Mouse (Mus musculus) natural killer cell, adult 2 months (primary cell): ENCODE measurements around the gene Adamts6.

Experiments used
- DNase-seq, 2 experiments: peaks; one replicate each; pipeline ENCODE4 v3.0.0; 2022; ENCODE audit warnings: low spot score in 2 of 2

Gene Adamts6

GRCm38 (mm10) chr13:104460287-104460686 lies 172.7 kb downstream of the Adamts6 start:
- no peak for DNase-seq

DNA sequence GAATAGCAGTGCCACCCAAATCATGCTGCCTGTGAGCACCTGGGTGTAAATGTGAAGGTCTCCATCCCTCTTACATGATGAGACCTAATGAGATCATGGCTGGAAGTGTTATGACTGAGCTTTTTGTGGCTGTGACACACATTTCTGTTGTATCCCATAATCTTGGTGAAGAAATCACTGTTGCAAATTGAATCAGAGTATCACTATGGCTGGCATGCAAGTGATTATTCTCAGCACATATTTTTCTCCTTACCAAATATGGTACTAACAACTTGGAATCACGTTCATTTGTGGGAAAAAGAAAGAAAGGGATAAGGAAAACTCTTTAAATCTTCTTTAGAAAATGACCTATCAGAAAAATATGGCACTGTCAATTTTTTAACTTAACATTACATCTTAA lies 180.4 kb downstream of the Adamts6 start:
- no peak for DNase-seq

DNA sequence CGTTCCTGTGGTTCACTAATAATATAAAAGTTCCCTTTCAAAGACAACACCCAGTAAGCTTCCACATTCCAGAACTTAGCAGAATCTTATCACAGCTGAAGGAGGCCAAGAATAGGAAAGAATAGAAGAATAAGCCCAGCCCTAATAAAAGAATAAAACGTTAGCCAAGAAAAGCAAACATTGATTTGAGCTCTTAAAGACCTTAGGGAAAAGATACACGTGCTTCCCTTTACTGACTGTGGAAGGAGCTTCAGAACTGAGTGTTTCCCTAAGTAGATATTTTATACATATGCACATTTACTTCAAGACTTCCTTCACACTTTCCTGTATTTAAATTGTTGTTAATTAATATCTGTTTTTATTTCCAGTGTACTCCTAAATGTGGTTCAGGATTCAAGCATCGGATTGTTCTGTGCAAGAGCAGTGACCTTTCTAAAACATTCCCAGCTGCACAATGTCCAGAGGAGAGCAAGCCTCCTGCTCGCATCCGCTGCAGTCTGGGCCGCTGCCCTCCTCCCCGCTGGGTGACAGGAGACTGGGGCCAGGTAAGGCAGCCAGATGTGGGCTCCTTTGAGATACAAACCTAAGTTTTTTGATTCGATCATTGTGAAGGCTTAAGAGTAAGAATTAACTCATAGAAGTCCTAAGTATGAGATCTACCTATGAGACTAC lies 188.8 kb downstream of the Adamts6 start:
- no peak for DNase-seq

GRCm38 (mm10) chr13:104482426-104483089 lies 194.9 kb downstream of the Adamts6 start:
- DNase-seq = no peak

DNA sequence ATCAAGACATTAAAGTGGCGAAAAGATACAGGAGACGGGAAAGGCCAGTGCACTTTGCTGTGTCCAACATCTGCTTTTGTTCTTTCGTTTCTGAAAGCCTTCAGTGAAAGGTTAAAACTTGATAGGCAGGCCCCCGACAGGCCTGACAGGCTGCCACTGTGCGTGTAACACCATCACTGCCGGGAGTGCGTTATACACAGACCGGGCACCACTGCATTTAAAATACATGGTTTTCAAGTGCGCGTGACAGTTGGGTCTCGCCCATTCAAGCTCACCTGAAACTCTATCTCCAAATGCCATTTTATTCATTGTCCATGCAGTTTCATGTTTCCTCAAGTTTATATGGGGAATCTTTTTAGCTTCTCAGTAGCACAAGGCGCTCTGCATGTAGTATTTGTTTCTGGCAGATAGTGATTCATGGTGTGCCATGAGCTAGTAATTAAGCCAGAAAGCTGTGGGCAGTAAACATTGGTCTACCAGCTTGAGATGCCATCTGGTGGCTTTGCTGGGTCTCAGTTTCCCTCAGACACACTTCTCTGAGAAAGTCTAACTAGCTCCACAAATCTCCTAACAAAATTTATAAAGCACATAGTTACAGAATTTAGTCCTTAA lies 195.6 kb downstream of the Adamts6 start:
- DNase-seq = no peak

DNA sequence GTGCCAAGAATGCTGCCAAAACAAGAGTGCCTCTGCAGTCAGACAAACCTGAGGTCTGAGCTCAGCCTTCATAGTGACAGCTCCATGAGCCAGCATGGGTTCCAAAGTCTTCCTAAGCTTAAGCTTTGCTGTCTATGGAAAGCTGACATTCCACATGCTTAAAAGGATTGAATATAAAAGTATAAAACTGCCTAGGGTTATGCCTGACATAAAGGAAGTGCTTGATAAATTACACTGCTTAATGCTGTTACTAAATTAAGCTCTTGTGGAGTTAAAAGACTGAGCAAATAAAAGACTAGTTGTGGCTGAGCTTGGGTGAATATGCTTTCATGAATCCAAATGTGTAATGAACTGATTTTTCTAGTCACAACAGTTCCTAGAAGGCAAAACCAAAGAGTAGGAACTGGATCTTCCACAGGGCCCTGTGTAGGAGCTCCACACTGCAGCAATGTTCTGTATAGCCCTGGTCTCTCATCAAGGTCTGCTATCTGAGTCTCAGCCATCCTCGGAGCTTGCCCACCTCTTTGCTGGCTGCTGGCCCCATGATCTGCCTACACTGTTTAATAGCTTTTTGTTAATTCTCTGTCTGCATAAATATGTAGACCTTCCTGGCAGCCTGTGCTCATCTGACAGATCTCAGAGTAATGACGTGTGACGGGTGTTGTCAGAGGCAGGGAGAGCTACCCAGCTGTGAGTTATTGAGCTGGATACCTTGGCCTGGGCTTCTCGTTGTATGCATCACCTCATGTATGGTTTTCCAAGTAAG lies 203.6 kb downstream of the Adamts6 start:
- no peak for DNase-seq

DNA sequence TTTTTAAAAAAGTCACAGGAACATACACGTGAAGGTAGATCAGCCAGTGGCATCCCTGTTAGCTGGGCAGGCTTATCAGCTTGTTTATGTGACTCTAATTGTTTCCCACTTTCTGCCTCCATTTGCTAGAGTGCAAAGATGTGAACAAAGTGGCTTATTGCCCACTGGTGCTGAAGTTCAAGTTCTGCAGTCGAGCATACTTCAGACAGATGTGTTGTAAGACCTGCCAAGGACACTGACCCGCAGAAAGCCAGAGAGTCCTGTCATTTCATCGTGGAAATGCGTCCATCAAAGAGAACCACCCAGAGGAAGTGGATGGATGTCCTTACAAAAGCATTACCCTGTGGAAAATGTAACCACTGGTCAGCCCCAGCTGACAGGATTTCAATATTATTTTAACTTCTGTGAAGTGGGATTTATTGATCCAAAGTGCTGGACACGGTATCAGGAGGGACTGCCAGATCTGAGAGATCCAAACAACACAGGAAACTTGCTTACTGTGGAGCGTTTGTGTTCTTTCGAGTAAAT lies 205.9 kb downstream of the Adamts6 start:
- no peak for DNase-seq

GRCm38 (mm10) chr13:104494200-104494873 lies 206.7 kb downstream of the Adamts6 start:
- no peak for DNase-seq

GRCm38 (mm10) chr13:104497592-104497991 lies 210.0 kb downstream of the Adamts6 start:
- DNase-seq = no peak

DNA sequence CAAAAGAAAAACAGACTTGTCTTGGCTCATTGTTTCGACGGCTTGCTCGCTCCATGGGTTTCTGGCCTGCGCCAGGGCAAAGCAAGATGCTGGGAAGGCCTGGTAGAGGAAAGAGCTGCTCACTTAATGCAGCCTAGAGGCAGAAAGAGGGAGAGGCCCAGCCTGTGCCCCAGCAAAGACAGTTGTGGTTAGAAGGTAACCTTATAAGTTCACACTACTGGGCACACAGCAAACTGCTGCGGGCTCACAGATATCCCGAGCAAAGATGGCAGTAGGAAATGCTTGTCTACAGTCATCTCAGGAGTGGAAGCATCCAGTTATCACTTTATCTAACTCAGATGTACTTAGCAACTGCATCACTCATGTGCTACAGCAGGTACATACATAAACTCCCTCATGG lies 211.0 kb downstream of the Adamts6 start:
- DNase-seq = no peak

DNA sequence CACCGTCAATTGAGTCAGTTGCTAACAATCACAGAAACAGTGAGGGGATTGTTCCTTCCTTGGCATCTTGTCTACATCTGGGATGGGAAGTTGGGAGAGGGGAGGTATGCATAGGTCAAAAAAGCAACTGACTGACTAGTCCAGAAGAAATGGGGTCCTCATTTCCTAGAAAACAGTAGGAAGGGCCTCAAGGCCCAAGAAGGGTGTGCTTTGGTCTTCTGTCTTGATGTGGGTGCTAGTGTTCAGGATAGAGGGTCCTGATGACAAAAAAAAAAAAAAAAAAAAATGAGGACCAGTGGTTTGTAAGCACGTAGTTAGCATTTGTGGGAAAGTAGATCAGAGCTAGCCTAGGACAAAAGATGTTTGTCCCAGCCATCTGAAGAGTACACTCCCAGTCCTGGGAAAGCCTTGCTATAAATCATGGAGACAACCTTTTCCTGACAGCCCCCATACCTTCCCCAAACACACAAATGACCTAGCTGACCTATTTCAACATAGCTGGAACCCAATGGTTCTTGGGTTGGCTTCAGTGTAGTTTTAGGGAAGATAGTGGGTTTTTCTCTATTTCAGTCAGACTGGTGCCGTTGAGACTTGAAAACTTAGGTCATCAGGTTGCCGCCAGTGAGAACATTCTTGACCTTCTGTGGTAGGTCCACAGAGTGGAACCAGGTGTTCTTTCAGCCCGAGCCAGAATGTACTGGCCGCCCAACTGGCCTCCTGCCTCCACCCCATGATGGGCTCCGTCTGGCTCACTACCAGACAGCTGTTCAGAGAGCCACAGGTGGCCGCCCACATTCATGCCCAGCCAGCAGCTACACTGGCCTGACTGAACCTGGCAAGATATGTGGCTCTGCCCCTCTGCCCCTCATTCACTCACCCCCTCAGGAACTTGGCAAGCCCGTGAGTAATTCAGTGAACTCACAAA lies 211.7 kb downstream of the Adamts6 start:
- no peak for DNase-seq

DNA sequence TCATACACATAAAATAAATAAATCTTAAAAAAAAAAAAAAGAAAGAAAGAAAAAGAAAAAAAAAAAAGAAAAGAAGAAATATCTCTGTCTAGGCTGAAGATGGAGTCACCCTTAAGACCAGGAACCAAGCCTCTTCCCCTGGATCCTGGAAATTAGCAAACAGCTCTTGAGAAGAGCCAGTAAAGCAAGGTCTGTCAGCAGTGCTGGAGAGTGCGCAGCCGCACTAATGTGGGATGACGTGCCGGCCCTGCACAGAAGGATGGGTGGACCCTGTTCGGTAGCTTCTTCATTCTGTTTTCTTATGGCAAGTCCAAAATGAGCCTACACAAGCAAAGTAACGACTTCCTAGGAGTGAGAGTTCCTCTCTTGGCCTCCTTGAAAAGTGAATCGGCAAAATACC lies 214.8 kb downstream of the Adamts6 start:
- DNase-seq = no peak

GRCm38 (mm10) chr13:104504043-104504442 lies 216.4 kb downstream of the Adamts6 start:
- no peak for DNase-seq

DNA sequence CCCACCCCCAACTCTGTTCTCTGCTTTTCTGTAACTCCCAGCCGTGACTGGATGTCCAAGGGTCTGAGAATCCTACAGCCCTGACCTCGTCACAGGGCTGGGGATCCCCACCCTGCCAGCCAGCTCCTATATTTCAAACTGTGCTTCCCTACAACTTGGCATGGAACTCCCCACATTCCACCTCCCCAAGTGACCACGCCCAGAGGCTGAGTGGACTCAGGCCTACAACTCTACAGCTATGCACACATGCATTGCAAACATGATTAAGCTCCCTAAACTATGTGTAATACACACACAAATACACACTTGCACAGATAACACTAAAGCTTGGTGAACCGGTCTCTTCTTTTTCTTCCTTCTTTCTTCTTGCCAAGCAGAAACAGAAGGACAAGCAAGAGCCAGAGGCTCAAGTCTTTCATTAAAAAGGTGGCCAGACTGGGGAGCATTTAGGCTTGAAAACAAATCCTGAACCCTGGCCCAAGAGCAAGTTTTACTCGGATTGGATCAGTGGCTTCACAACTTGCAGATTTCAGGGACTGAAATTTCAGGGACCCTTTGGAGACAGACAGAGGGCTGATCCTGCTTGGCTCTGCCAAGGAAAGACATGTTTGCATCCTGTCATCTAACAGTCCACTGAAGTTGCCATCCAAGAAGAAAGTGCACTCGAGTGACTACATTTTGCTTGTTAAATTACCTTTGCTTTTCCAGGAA lies 218.7 kb downstream of the Adamts6 start:
- DNase-seq = no peak

DNA sequence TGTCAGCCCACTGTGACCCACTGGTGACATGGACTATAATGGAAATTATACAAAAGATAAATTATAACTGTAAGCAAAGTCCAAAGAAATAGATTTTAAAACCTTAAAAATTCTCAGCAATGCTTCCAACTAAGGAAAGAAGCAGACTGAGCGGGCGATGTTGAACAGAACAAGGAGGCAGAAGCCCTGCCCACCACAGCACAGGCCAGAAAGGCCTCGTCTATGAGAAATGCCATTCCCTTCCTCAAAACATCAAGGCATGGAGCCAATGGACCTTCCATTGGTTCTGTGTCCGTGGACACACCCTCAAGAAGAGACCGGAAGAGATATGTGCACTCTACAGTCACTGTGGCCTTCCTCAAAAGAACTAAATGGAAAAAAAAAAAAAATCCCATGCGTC lies 220.0 kb downstream of the Adamts6 start:
- DNase-seq = no peak

DNA sequence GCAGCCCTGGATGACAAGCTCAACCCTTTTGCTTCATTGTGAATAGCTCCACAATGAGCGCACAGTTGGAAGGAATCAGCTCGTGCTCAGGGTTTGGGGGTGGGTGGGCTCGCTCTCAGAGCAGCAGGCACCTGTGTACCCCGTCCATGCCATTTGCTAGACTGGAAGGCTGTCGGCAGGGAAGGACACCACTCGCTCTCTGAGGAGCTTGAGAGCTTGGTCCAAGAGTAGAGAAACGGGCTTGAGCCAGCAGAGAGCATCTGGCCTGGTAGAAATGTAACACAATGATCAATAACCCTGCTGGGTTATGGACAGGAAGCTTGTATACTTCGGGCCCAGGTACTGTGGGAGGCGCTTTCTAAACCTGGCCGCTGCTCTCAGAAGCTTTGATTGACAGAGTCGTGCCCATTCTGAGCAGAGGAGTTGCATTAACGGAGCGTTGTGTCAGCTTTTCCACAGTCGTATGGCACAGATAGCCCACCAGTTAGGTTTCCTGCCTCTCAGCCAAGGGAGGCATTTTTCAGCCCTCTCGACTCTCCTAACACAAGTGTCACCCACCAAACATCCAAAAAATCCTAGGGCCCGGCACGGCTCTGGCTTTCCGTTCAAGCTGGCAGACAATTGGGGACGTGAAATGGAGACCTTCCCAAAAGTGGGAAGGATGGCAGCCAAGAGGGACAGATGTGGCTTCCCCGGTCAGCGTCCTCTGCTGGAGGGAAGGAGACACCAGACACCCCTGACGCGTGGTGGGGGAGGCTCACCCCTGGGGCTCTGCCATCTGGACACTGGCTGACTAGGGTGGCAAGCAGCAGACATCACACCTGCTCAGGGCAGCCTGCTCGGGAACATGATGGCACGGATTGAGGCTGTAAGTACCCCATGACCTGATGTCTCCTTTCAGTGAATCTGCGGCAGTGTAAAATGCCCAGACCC lies 222.2 kb downstream of the Adamts6 start:
- no peak for DNase-seq

- no peak for DNase-seq
Observed at GRCm38 (mm10) chr13:104510766-104511165, 223.1 kb downstream of the Adamts6 start.

GRCm38 (mm10) chr13:104515054-104515453 lies 227.4 kb downstream of the Adamts6 start:
- DNase-seq = no peak

DNA sequence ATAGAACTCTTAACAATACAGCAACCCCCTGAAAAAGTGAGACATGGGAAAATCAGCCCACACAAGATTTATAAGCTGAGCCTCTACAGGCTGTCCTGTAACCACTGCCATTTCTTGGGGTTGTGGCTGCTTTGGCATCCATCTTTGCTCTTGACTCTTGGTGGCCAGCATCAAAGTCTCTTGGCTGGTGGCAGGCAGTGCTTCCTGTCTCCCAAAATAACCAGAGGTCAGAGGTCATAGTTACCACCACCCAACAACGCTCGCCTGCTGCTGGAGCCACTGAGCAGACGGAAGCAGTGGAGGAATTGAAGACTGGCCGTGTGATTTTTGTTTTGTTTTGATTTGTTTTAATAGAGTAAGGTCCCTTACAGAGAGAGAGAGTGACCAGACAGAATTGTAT lies 228.5 kb downstream of the Adamts6 start:
- DNase-seq = no peak
